Mouse (Mus musculus) spleen, adult 12 weeks (tissue): ENCODE data around the gene Vps37d.
"Not testable (repeated sequence)": the region's sequence is repeated elsewhere in the genome, so short reads cannot be mapped to it uniquely, and the experiment has no call there.

Experiments used
- DNase-seq: peaks from one replicate; pipeline ENCODE4 v3.0.0; 2022; ENCODE audit warnings: low spot score

The Vps37d gene

GRCm38 (mm10) chr5:135073349-135074150 lies 4.5 kb downstream of the Vps37d start:
- DNase-seq = no peak

GRCm38 (mm10) chr5:135072720-135073119 lies 5.3 kb downstream of the Vps37d start:
- no peak for DNase-seq

GRCm38 (mm10) chr5:135072061-135072460 lies 6.0 kb downstream of the Vps37d start:
- DNase-seq = no peak

- DNase-seq = no peak
Measured at GRCm38 (mm10) chr5:135070448-135070847, 7.6 kb downstream of the Vps37d start.

- DNase-seq = no peak
Measured at GRCm38 (mm10) chr5:135066008-135066407, 12.1 kb downstream of the Vps37d start.

- DNase-seq = not testable (repeated sequence)
Measured at GRCm38 (mm10) chr5:135064909-135065446, 13.1 kb downstream of the Vps37d start, which contains the start of gene Bud23. Gene Bud23 (minus strand): TSS chr5:135064959.

GRCm38 (mm10) chr5:135064382-135064766 lies 13.7 kb downstream of the Vps37d start:
- DNase-seq = no peak

GRCm38 (mm10) chr5:135063629-135064381 lies 14.3 kb downstream of the Vps37d start, which contains the start of gene Dnajc30:
Gene Dnajc30 (plus strand): TSS chr5:135064202.
- DNase-seq = peak; percentile 94

GRCm38 (mm10) chr5:135053356-135053755 lies 24.7 kb downstream of the Vps37d start:
- no peak for DNase-seq

GRCm38 (mm10) chr5:135049268-135049667 lies 28.8 kb downstream of the Vps37d start:
- DNase-seq = not testable (repeated sequence)

- DNase-seq = no peak
Measured at GRCm38 (mm10) chr5:135048539-135048938, 29.5 kb downstream of the Vps37d start.

GRCm38 (mm10) chr5:135044575-135044974 lies 33.5 kb downstream of the Vps37d start:
- DNase-seq = no peak

- DNase-seq = no peak
Measured at GRCm38 (mm10) chr5:135042105-135042788, 35.8 kb downstream of the Vps37d start.

GRCm38 (mm10) chr5:135040777-135041176 lies 37.3 kb downstream of the Vps37d start:
- DNase-seq = no peak

GRCm38 (mm10) chr5:135040059-135040458 lies 38.0 kb downstream of the Vps37d start:
- DNase-seq = no peak

GRCm38 (mm10) chr5:135039541-135039940 lies 38.5 kb downstream of the Vps37d start:
- DNase-seq = no peak

- no peak for DNase-seq
Measured at GRCm38 (mm10) chr5:135037946-135038345, 40.1 kb downstream of the Vps37d start.

- no peak for DNase-seq
Measured at GRCm38 (mm10) chr5:135035608-135036359, 42.3 kb downstream of the Vps37d start.

GRCm38 (mm10) chr5:135034593-135034992 lies 43.5 kb downstream of the Vps37d start:
- DNase-seq = no peak

GRCm38 (mm10) chr5:135032581-135032980 lies 45.5 kb downstream of the Vps37d start:
- no peak for DNase-seq
